Mouse (Mus musculus): ENCODE data around the gene Fndc3b. TPM values are rescaled to one million over a fixed set of nuclear protein-coding genes. Genes with fewer than 3 reads are reported as not detected.

Fndc3b gene
- polyA plus RNA-seq, 2 experiments from 2014 or later: 0.28 to 0.51 TPM

DNA sequence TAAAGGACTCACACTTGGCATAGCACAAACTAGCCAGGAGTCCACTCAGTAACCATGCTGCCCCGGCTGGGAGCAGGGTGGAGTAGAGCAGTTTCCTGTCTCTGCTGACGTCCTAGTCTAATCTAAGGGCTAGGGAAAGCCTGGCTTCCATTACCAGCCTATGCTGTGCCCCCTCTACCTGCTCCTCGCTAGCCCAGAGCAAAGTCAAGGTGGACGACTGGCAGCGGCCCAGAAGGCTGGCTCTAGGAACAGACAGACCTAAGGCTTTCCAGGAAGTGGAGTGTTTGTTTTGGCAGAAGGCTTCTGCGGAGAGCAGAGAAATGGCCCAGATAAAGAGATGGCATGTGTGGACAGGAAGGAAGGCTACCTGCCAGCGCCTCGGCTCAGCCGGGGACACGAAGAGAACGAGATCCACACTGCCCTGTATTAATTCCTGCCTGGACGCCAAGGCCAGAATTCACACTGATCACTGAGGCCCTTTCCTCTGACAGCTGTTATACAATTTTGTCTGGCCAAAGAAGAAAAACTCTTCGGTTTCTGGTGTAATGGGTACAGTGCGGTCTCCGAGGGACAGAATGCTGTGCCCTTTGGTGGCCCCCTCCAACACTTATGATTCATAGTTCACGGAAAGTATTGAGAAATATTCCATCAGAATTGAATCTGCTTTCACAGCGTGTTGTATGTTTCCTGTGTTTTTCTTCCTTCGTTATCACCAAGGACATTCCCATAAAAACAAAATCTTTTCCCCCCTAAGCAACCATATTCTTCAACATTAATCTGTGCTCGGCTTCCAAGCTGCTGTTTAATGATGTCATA is 94.5 kb downstream of the Fndc3b start:
- ATAC-seq: no peak

DNA sequence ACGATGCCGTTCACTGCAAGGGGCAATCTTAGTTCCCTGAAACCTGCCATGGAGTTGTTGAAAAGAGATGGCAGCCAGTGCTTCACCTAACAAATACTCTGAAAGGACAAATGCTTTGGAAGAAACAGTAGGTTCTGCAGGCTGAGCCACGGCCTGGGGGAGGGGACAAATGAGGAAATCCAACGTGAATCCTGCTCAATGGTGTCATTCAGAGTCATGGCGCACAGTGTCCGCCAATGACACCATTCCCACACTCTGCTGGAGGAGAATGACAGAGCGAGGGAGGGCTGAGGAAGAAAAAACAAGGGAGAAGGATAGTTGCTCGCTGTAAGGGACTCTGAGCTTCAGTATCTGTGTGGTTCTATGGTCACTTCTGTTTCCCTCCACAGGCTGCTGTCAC is 95.6 kb downstream of the Fndc3b start:
- ATAC-seq: no peak

DNA sequence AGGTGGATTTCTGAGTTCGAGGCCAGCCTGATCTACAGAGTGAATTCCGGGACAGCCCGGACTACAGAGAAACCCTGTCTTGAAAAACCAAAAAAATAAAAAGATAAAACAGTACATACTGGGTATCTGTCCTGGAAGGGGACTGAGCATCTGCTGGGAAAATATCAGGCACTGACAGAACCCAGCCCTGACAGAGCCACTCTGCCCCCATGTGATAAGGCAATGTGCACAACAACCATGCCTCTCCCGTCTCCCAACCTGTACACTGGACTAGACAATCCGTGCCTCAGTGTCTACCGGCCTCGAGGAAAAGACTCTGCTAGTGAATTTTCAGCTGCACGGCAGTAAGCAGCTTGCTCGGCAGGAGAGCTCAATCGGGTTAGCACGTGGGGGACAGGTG is 97.3 kb downstream of the Fndc3b start:
- no peak for ATAC-seq

DNA sequence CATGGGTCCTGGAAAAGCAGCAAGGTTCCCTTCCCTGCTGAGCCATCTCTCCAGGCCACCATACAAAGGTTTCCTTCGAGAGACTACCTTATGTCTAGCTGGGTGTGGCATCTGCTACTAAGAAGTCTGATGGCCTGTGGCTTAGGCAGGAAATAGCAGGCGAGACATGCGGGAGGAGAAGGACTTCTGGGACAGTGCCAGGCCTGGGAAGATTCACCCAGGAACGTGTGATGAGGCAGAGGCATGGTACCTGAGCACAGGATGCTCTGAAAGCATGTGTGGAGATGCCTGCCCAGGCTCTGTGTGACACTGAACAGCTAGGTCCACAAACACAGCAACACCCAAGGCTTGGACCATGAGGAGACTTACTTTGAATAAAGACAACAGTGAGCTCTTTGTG is 98.1 kb downstream of the Fndc3b start:
- ATAC-seq: no peak

DNA sequence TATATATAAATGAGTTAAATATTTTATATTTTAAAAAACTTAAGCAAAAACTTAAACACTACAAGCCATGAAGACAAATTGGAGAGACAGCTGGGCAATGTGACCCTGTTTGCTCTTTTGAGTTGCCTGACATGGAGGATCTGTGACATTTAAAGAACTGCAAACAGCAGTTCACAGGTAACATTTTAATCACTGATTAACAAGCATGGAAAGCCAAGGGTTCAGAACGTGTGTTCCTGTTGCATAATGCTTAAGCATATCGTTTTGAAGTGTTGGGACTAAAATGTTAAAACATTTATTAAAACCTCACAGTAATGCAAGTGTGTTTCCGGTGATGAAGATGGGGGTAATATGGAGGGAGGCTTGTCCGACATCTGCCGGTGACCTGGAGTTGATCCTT is 99.1 kb downstream of the Fndc3b start:
- no peak for ATAC-seq

GRCm38 (mm10) chr3:27610547-27610946 is 100.6 kb downstream of the Fndc3b start:
- ATAC-seq: no peak

- ATAC-seq: no peak
Measured at GRCm38 (mm10) chr3:27610089-27610488, 101.0 kb downstream of the Fndc3b start.

- no peak for ATAC-seq
Measured at GRCm38 (mm10) chr3:27607796-27608151, 103.3 kb downstream of the Fndc3b start.

DNA sequence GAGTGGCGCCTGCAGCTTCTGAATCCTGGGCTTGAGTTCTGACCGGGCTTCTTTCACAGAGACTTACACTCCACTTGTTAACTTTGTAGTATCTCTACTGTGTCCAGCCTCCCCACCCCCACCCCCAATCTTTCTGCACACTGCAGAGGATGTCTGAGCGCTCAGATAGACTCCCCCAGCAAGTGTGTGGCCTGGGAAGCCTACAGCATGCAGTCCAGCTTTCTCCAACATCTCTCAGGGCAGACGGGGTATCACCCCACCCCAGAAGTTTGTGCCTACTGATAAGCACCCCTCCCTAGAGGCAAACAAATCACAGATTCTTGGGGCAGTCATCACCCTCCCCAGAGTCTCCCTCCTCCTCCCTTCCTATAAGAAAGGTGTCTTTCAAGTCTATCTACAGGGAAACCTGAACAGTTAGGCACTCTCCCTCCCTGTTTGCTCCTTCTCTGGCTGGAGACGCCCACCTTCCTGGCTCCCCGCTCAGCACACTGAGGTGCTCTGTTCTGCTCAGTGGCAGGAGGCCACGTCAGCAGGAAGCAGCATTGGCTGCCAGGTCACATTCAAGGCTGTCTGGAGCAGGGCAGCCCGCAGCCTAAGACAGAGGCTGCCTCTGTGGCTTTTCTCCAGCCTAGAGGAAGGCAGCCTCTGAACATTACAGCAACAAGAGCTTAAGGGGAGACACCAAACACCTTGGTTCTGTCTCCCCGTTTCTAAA is 103.9 kb downstream of the Fndc3b start:
- ATAC-seq: no peak

- no peak for ATAC-seq
Measured at GRCm38 (mm10) chr3:27606626-27607025, 104.5 kb downstream of the Fndc3b start.

GRCm38 (mm10) chr3:27605613-27606012 is 105.5 kb downstream of the Fndc3b start:
- no peak for ATAC-seq

DNA sequence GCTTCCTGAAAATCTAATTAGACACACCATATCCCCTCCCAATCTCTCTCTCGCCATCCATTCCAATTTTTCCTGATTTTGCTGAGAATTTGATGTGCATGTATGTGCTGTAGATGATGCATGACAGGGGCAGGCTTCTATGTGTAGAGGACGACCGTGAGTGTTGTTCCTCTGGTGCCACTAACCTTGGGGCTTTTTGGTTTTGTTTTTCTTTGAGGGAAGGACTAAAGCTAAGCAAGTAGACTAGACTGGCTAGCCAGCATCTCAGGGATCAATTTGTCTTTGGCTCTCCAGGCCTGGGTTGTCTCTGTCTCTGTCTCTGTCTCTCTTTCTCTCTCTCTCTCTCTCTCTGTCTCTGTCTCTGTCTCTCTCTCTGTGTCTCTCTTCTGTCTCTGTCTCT is 106.0 kb downstream of the Fndc3b start:
- no peak for ATAC-seq

GRCm38 (mm10) chr3:27604629-27605028 is 106.5 kb downstream of the Fndc3b start:
- ATAC-seq: no peak

GRCm38 (mm10) chr3:27603905-27604620 is 107.0 kb downstream of the Fndc3b start:
- no peak for ATAC-seq

DNA sequence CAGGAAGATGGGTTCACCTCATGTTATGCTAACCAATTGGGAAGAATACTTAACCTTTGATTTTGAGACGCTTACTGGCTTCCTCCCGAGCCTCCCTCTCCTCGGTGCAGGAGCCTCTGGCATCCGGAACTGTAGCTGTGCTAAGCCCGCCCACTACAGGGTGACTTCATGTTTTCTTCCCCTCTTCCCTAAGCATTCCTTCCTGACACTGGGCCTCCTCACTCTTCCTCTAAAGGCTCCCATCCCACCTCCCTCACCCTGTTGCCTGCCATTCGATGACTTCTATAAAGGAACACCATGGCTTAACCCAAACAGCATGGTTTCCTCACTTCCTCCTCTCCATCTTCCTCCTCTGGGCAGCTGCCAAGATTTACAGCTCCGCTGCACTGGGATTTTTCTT is 110.5 kb downstream of the Fndc3b start:
- ATAC-seq: no peak

DNA sequence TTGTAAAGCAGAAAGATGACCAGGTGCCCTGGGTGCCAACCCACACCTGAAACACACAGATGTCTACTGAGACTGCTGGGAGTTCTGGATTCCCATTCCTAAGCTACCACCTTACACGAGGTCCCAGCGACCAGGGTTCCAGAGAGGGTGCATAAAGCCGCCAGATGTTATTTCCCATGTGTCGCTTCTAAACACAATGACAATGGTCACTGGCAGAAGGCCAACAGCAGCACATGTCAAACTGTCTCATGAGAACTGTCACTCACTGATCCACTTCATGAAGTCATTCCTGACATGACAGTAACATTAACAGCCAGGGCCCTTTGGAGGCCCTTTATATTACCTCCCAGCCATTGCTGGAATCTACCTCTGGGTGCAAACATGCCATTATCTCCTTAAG is 110.9 kb downstream of the Fndc3b start:
- ATAC-seq: no peak

- ATAC-seq: no peak
Measured at GRCm38 (mm10) chr3:27598437-27599382, 112.4 kb downstream of the Fndc3b start.

DNA sequence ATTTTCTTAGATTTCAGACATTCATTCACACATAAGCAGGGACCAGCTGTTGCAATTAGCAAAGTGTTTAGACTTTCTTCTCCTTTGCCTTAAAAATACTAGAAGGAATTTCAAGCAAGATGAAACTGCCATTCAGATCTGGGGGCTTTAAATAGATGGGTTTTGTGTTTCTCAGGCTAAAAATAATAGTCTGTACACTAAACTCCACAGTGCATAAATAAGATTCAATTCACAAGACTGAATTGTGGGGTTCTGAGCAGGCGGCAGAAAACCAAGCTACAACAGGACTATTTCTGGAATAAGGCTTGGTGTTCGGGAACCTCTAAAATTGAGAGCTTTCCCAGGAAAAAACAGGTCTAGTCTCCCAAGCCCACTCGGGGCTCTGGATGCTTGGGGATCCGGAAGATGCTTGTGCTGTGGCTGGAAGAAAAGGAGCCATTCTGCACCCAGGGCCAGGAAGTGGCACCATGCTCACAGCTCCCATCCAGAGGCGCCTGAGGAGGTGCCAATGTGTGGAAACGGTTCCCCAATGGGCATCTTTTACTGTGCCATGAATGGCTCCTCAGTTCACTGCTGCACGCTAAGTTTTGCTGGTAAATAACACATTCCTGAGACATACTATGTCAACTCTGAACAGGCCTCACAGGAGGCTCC is 117.5 kb downstream of the Fndc3b start:
- ATAC-seq: no peak

GRCm38 (mm10) chr3:27592728-27593484 is 118.2 kb downstream of the Fndc3b start:
- ATAC-seq: no peak

GRCm38 (mm10) chr3:27590823-27591222 is 120.3 kb downstream of the Fndc3b start:
- ATAC-seq: no peak

- ATAC-seq: no peak
Measured at GRCm38 (mm10) chr3:27589305-27589704, 121.8 kb downstream of the Fndc3b start.

All from CD4-positive, CD25-positive, alpha-beta regulatory T cell, adult 4 months (primary cell).